Mouse (Mus musculus): ENCODE data around the gene Msl1. TPM values are rescaled to one million over a fixed set of nuclear protein-coding genes. Genes with fewer than 3 reads are reported as not detected.

Gene Msl1
- polyA plus RNA-seq, 1 experiment from 2014 or later, result 32.0 TPM

DNA sequence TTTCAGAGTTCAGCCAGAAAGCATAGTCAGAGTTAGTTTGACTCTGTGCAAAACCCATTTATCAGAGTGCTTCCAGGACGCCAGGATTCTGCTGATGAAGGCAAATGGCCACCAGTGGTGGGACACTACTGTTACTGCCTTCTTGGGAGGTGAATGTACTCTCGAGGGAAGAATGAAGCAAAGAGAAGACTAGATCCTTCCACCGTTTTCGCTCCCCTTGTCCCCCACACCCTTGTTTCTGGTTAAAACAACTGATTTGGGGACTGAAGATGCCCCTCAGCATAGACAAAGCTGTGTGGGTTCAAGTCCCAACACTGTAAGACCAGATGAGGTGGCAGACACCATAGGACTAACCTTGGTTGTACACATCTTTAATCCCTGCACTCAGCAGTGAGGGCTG is 11.2 kb upstream of the Msl1 start:
- WGBS, result 80% methylated on average over 4 of the region's 4 CpGs
- no peak overlapping the region for H3K27ac ChIP-seq (ENCODE audit: low read length)
- peaks cover 60% of the 10 kb centered on the region for H3K4me1 ChIP-seq (replicated peaks; ENCODE audit: control insufficient read depth, insufficient read depth, low read length)

DNA sequence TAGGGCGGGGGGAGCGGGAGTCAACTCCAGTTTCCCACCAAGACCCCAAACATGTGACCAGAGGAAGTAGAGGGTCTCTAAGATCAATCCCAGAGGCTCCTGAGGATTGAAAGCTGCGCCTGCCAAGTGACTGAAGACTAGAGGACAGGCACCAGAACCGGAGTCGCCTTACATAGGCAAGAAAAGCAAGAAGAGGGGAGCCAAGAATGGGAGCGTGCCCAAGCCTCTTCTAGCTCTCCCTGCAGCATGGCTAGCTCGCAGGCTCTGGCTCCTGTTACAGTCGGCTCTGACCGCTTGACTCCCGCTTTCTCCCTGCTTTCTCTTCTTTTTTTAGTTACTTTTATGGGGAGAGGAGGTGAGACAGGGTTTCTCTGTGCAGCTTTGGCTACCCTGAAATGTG is 10.1 kb upstream of the Msl1 start:
- Histone ChIP-seq H3K27ac (ENCODE audit: low read length) (peak overlapping the region; percentile 1; the same call in 1 of the 2 replicates), H3K9ac (replicated peaks; ENCODE audit: low read depth, low read length) (no peak overlapping the region), H3K36me3 (ENCODE audit: control insufficient read depth, insufficient read depth) (no peaks in the 10 kb centered on the region), H3K4me3 (replicated peaks; ENCODE audit: low read length) (no peak overlapping the region), H3K27me3 (replicated peaks; ENCODE audit: control insufficient read depth, insufficient read depth, low read length) (no peaks in the 10 kb centered on the region), H3K9me3 (ENCODE audit: control insufficient read depth, low read length) (no peaks in the 10 kb centered on the region), H3K4me2 (ENCODE audit: low read length) (no peak overlapping the region), H3K4me1 (replicated peaks; ENCODE audit: control insufficient read depth, insufficient read depth, low read length) (peaks cover 68% of the 10 kb centered on the region)
- no peak for ATAC-seq
- WGBS, result 65% methylated on average over 10 of the region's 10 CpGs

More for the DNA sequence above, 11.2 kb upstream of the Msl1 start:
- H3K9me3 ChIP-seq (ENCODE audit: control insufficient read depth, low read length), result no peaks in the 10 kb centered on the region
- H3K27me3 ChIP-seq (replicated peaks; ENCODE audit: control insufficient read depth, insufficient read depth, low read length), result no peaks in the 10 kb centered on the region
- H3K9ac ChIP-seq (replicated peaks; ENCODE audit: low read depth, low read length), result no peak overlapping the region
- H3K4me3 ChIP-seq (replicated peaks; ENCODE audit: low read length), result no peak overlapping the region
- H3K4me2 ChIP-seq (ENCODE audit: low read length), result no peak overlapping the region
- ATAC-seq, result no peak
- H3K36me3 ChIP-seq (ENCODE audit: control insufficient read depth, insufficient read depth), result no peaks in the 10 kb centered on the region

DNA sequence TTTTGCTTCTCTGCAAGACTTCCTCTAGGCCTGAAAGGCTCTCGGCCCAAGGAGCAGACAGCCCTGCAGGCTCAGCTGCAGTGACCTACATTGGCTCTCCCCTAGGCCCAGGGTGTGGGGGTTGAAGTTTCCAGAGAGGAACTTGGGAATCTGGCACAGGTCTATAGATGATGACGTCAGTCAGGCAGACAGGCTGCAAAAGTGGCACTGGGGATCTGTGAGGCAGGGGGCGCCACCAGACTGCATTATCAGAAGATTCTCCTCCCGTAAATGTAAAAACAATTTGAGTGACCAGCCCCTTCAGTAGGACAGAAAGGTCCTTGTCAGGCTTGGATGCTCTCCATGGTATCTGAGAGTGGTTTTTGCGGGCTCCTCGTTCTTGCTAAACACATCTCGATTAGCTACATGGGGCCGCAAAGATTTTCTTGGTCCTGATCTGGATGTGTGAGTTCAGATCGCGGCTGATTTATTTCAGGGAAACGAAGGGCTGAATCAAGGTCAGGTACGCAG is 9.5 kb upstream of the Msl1 start:
- Histone ChIP-seq H3K9me3 (ENCODE audit: control insufficient read depth, low read length) (no peaks in the 10 kb centered on the region), H3K9ac (replicated peaks; ENCODE audit: low read depth, low read length) (peak overlapping the region; percentile 38; the same call in 1 of the 2 replicates), H3K4me2 (ENCODE audit: low read length) (peak overlapping the region; percentile 41), H3K4me1 (replicated peaks; ENCODE audit: control insufficient read depth, insufficient read depth, low read length) (peaks cover 68% of the 10 kb centered on the region), H3K27me3 (replicated peaks; ENCODE audit: control insufficient read depth, insufficient read depth, low read length) (no peaks in the 10 kb centered on the region), H3K36me3 (ENCODE audit: control insufficient read depth, insufficient read depth) (no peaks in the 10 kb centered on the region), H3K4me3 (replicated peaks; ENCODE audit: low read length) (0 out of 2 replicates have a peak overlapping the region, but pooled peaks have one; percentile 12), H3K27ac (ENCODE audit: low read length) (peak overlapping the region; percentile 52)
- 8% methylated on average over 12 of the region's 12 CpGs for WGBS
- no peak for ATAC-seq

DNA sequence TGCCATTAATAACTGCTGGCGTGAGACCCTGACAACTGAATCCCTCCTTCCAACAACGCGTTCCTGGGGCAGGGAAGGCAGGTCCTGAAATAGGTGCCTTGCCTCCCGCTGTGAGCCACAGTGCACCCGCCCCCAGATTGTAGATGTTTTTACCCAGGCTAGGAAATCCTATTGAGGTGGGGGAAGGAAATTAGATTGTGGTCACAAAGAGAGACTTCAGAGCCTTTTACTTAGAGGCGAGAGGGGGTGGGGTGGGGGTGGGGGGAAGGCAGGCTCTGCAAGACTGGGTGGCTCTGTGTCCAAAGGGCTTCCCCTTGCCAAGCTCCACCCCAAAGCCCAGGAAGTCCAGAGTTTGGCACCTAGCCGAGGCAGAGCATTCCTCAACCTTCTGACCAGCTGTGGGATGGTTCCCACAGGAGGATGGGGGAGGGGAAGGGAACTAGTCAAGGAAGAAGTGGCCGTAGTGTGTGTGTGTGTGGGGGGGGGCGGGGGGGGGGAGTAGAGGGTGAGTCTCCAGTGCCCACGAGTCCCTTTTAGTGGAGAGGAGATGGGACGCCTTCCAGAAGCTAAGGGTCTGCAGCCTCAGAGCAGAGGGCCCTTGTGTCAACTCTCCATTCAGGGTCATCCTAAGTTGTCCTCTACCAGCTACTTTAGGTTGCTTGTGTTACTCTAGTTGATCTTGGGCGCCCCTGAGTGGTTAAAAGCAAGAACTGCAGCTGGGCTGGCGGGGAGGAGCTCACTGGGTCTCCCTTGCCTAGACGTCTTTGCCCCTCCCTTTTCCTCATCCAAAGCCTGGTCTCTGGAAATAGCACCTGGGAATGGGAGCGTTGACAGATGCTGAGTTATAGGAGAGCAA is 8.7 kb upstream of the Msl1 start:
- no peaks in the 10 kb centered on the region for H3K9me3 ChIP-seq (ENCODE audit: control insufficient read depth, low read length)
- ATAC-seq, result peak; percentile 29
- peak overlapping the region; percentile 41 for H3K4me2 ChIP-seq (ENCODE audit: low read length)
- WGBS, result 1% methylated on average over 13 of the region's 15 CpGs
- no peak overlapping the region for H3K4me3 ChIP-seq (replicated peaks; ENCODE audit: low read length)
- H3K27ac ChIP-seq (ENCODE audit: low read length), result peak overlapping the region; percentile 52
- H3K27me3 ChIP-seq (replicated peaks; ENCODE audit: control insufficient read depth, insufficient read depth, low read length), result no peaks in the 10 kb centered on the region
- H3K36me3 ChIP-seq (ENCODE audit: control insufficient read depth, insufficient read depth), result no peaks in the 10 kb centered on the region
- H3K4me1 ChIP-seq (replicated peaks; ENCODE audit: control insufficient read depth, insufficient read depth, low read length), result peaks cover 63% of the 10 kb centered on the region
- H3K9ac ChIP-seq (replicated peaks; ENCODE audit: low read depth, low read length), result peak overlapping the region; percentile 38; the same call in 1 of the 2 replicates

DNA sequence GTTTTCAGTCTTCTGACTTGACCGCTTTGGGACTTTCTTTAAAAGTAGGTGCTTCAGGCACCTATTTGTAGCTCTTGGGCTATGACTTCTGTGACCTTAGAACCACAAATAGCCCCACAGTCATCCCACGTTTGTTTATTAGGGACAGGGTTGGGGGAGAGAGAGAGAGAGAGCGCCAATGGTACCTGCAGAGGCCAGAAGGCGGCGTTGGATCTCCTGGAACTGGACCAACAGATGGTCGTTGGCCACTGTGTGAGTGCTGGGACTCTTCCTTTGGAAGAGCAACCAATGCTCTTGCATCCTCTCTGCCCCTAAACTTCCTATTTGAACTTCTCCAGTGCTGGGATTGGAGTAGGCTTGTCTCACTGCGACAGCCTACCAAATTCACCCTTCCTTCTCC is 8.1 kb upstream of the Msl1 start:
- Histone ChIP-seq H3K9me3 (ENCODE audit: control insufficient read depth, low read length) (no peaks in the 10 kb centered on the region), H3K4me1 (replicated peaks; ENCODE audit: control insufficient read depth, insufficient read depth, low read length) (peaks cover 56% of the 10 kb centered on the region), H3K27ac (ENCODE audit: low read length) (peak overlapping the region; percentile 20; the same call in 1 of the 2 replicates), H3K4me2 (ENCODE audit: low read length) (no peak overlapping the region), H3K4me3 (replicated peaks; ENCODE audit: low read length) (no peak overlapping the region), H3K27me3 (replicated peaks; ENCODE audit: control insufficient read depth, insufficient read depth, low read length) (no peaks in the 10 kb centered on the region), H3K36me3 (ENCODE audit: control insufficient read depth, insufficient read depth) (no peaks in the 10 kb centered on the region), H3K9ac (replicated peaks; ENCODE audit: low read depth, low read length) (no peak overlapping the region)
- no peak for ATAC-seq
- 33% methylated on average over 7 of the region's 7 CpGs for WGBS

DNA sequence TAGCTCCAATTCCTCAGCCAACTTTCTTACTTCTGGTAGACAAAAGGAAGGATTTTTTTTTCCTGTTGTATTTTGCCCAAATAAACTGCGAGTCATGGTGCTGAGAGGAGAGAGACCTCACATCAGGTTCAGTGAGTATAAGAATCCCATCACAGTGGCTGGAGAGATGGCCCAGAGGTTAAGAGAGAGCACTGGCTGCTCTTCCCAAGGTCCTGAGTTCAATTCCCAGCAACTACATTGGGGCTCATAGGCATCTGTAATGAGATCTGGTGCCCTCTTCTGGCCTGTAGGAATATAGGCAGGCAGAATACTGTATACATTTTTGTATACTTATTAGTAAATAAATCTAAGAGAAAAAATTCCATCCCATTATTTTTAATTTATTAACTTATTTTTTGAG is 7.6 kb upstream of the Msl1 start:
- Histone ChIP-seq H3K9me3 (ENCODE audit: control insufficient read depth, low read length) (no peaks in the 10 kb centered on the region), H3K9ac (replicated peaks; ENCODE audit: low read depth, low read length) (no peak overlapping the region), H3K36me3 (ENCODE audit: control insufficient read depth, insufficient read depth) (no peaks in the 10 kb centered on the region), H3K4me1 (replicated peaks; ENCODE audit: control insufficient read depth, insufficient read depth, low read length) (peaks cover 52% of the 10 kb centered on the region), H3K27me3 (replicated peaks; ENCODE audit: control insufficient read depth, insufficient read depth, low read length) (no peaks in the 10 kb centered on the region), H3K4me3 (replicated peaks; ENCODE audit: low read length) (no peak overlapping the region), H3K27ac (ENCODE audit: low read length) (no peak overlapping the region), H3K4me2 (ENCODE audit: low read length) (no peak overlapping the region)
- ATAC-seq, result no peak
- 86% methylated on average over 1 of the region's 1 CpGs for WGBS

DNA sequence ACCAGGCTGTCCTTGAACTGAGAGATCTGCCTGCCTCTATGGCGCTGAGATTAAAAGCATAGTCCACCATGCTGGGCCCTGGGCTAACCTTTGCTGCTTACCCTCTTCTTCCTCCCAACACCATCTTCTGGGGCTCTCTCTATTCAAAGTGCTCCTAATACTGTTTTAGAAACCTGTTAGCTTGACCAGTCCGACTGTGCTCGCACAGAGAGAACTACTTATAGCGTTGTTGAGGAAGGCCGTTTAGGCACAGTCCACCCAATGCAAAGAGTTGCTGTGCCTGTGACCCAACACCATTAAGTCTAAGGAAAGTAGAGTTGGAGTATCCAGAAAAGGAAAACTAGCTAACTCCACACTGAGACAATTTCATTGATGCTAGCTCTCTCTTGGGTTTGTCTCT is 7.2 kb upstream of the Msl1 start:
- H3K36me3 ChIP-seq (ENCODE audit: control insufficient read depth, insufficient read depth), result no peaks in the 10 kb centered on the region
- H3K4me2 ChIP-seq (ENCODE audit: low read length), result peak overlapping the region; percentile 96; the same call in 1 of the 2 replicates
- H3K9me3 ChIP-seq (ENCODE audit: control insufficient read depth, low read length), result no peaks in the 10 kb centered on the region
- H3K4me3 ChIP-seq (replicated peaks; ENCODE audit: low read length), result no peak overlapping the region
- no peaks in the 10 kb centered on the region for H3K27me3 ChIP-seq (replicated peaks; ENCODE audit: control insufficient read depth, insufficient read depth, low read length)
- H3K9ac ChIP-seq (replicated peaks; ENCODE audit: low read depth, low read length), result no peak overlapping the region
- H3K27ac ChIP-seq (ENCODE audit: low read length), result peak overlapping the region; percentile 54
- 91% methylated on average over 5 of the region's 5 CpGs for WGBS
- ATAC-seq, result no peak
- peaks cover 50% of the 10 kb centered on the region for H3K4me1 ChIP-seq (replicated peaks; ENCODE audit: control insufficient read depth, insufficient read depth, low read length)

DNA sequence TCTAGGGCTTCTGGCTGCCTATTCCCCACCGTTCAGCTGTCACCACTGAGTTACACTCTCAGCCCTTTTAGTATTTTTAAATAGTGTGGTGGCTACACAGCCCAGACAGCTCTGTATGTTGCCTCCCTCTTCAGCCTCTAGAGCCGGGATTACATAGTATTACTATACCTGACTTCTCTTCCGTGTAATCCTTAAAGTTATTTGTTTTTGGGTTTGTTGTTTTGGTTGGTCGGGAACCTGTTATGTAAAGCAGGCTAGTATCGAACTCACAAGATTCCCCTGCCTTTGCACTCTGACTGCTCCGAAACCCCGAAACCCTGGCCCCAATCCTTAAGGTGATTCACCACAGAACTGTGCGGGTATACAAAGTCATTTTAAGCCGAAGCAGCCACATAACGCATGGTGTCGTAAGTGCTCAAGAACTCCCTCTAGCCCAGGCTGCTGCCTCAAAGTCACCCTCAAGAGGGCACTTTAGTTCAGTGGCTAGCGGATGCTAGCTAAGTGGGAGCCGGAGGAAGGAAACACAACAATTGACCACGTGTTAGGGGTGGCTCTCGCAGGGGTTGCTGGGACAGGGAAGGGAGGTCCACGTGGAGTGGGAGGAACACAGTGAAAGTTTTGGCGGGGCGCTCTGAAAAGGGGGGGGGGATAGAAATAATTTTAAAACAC is 6.6 kb upstream of the Msl1 start:
- Histone ChIP-seq H3K4me2 (ENCODE audit: low read length) (peak overlapping the region; percentile 96), H3K4me3 (replicated peaks; ENCODE audit: low read length) (peak overlapping the region; percentile 51), H3K27ac (ENCODE audit: low read length) (peak overlapping the region; percentile 54), H3K9me3 (ENCODE audit: control insufficient read depth, low read length) (no peaks in the 10 kb centered on the region), H3K36me3 (ENCODE audit: control insufficient read depth, insufficient read depth) (no peaks in the 10 kb centered on the region), H3K9ac (replicated peaks; ENCODE audit: low read depth, low read length) (peak overlapping the region; percentile 50), H3K27me3 (replicated peaks; ENCODE audit: control insufficient read depth, insufficient read depth, low read length) (no peaks in the 10 kb centered on the region), H3K4me1 (replicated peaks; ENCODE audit: control insufficient read depth, insufficient read depth, low read length) (peaks cover 50% of the 10 kb centered on the region)
- 10% methylated on average over 18 of the region's 18 CpGs for WGBS
- peak; percentile 84 for ATAC-seq

DNA sequence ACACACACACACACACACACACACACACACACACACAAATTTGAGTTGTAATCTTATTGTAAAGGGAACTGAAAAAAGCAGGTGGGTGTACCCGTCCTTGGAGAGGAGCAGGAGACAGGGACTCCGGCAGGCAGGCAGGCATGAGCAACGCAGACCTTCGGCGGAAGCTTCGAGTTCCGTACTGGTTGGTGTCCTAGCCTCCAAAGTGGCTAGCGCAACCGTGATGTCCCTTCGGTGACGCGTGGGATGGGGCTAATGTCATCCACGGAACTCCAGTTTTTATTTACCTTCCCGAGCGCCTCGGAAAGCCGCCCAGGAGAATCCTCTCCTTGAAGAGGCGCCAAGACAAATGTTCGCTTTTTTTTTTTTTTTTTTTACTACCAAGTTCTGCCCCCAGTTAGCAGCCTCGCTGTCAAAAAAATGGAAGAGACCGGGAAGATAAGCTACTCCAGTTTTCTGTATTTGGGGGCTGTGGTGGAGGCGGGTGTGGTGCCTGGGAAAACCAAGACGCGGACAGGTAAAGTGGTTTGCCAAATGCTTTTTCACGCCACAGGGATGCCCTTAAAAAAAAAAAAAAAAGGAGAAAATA is 6.0 kb upstream of the Msl1 start:
- peak overlapping the region; percentile 96 for H3K4me2 ChIP-seq (ENCODE audit: low read length)
- ATAC-seq, result peak; percentile 18; the same call in 1 of the 2 replicates
- under 1% methylated on average over 25 of the region's 25 CpGs for WGBS
- peak overlapping the region; percentile 50 for H3K9ac ChIP-seq (replicated peaks; ENCODE audit: low read depth, low read length)
- peak overlapping the region; percentile 35; the same call in 1 of the 2 replicates for H3K27ac ChIP-seq (ENCODE audit: low read length)
- no peaks in the 10 kb centered on the region for H3K9me3 ChIP-seq (ENCODE audit: control insufficient read depth, low read length)
- H3K27me3 ChIP-seq (replicated peaks; ENCODE audit: control insufficient read depth, insufficient read depth, low read length), result no peaks in the 10 kb centered on the region
- peaks cover 51% of the 10 kb centered on the region for H3K4me1 ChIP-seq (replicated peaks; ENCODE audit: control insufficient read depth, insufficient read depth, low read length)
- peak overlapping the region; percentile 51 for H3K4me3 ChIP-seq (replicated peaks; ENCODE audit: low read length)
- no peaks in the 10 kb centered on the region for H3K36me3 ChIP-seq (ENCODE audit: control insufficient read depth, insufficient read depth)
